Mouse (Mus musculus) right cerebral cortex, adult 18-20 months (tissue): ENCODE measurements at regions not wholly inside any gene's neighbourhood (a gene's known extent, or its start where the extent isn't known, plus 50 kb on each side); places are given as distances from the start of the nearest gene placed in this dataset.

Source experiments
- DNase-seq: peaks from one replicate; pipeline ENCODE4 v3.0.0; 2022; ENCODE audit warnings: mixed read lengths

GRCm38 (mm10) chr4:56619054-56619453 is 120.8 kb upstream of the Gm26657 start:
- DNase-seq: no peak

GRCm38 (mm10) chr4:56618433-56618832 is 121.4 kb upstream of the Gm26657 start:
- DNase-seq: no peak

- DNase-seq: no peak
Measured at GRCm38 (mm10) chr4:56617661-56618360, 122.1 kb upstream of the Gm26657 start.

GRCm38 (mm10) chr4:56612325-56612724 is 127.5 kb upstream of the Gm26657 start:
- no peak for DNase-seq

- DNase-seq: no peak
Measured at GRCm38 (mm10) chr4:56611751-56612150, 128.1 kb upstream of the Gm26657 start.

- DNase-seq: no peak
Measured at GRCm38 (mm10) chr4:56610273-56610672, 129.6 kb upstream of the Gm26657 start.

- no peak for DNase-seq
Measured at GRCm38 (mm10) chr4:56608701-56609100, 131.2 kb upstream of the Gm26657 start.

- no peak for DNase-seq
Measured at GRCm38 (mm10) chr4:56598398-56598797, 141.5 kb upstream of the Gm26657 start.

- DNase-seq: no peak
Measured at GRCm38 (mm10) chr4:56597931-56598330, 141.9 kb upstream of the Gm26657 start.

- no peak for DNase-seq
Measured at GRCm38 (mm10) chr4:56582405-56582804, 157.5 kb upstream of the Gm26657 start.

- DNase-seq: no peak
Measured at GRCm38 (mm10) chr4:56576837-56577548, 162.9 kb upstream of the Gm26657 start.

GRCm38 (mm10) chr4:56552126-56552525 is 187.7 kb upstream of the Gm26657 start:
- DNase-seq: no peak

- DNase-seq: no peak
Measured at GRCm38 (mm10) chr4:56533344-56533985, 206.4 kb upstream of the Gm26657 start.

- DNase-seq: no peak
Measured at GRCm38 (mm10) chr4:56532921-56533320, 206.9 kb upstream of the Gm26657 start.

GRCm38 (mm10) chr4:56528571-56528970 is 211.3 kb upstream of the Gm26657 start:
- no peak for DNase-seq

GRCm38 (mm10) chr4:56524430-56524985 is 215.4 kb upstream of the Gm26657 start:
- peak; percentile 4 for DNase-seq

GRCm38 (mm10) chr4:56507770-56508169 is 232.1 kb upstream of the Gm26657 start:
- no peak for DNase-seq

- DNase-seq: peak; percentile 4
Measured at GRCm38 (mm10) chr4:56506786-56507185, 233.1 kb upstream of the Gm26657 start.

GRCm38 (mm10) chr4:56506067-56506466 is 233.8 kb upstream of the Gm26657 start:
- DNase-seq: no peak

GRCm38 (mm10) chr4:56492537-56493221 is 247.2 kb upstream of the Gm26657 start:
- peak; percentile 62 for DNase-seq

- DNase-seq: no peak
Measured at GRCm38 (mm10) chr4:56489361-56489760, 250.5 kb upstream of the Gm26657 start.

- DNase-seq: no peak
Measured at GRCm38 (mm10) chr4:56483708-56484107, 256.2 kb upstream of the Gm26657 start.

- DNase-seq: no peak
Measured at GRCm38 (mm10) chr4:56456788-56457187, 283.1 kb upstream of the Gm26657 start.
